Mouse (Mus musculus) spleen, adult 12 weeks (tissue): ENCODE data around the gene Hspa1l.
"Not testable (repeated sequence)": the region's sequence is repeated elsewhere in the genome, so short reads cannot be mapped to it uniquely, and the experiment has no call there.

Experiments used
- DNase-seq: peaks from one replicate; pipeline ENCODE4 v3.0.0; 2022; ENCODE audit warnings: low spot score

The Hspa1l gene

DNA sequence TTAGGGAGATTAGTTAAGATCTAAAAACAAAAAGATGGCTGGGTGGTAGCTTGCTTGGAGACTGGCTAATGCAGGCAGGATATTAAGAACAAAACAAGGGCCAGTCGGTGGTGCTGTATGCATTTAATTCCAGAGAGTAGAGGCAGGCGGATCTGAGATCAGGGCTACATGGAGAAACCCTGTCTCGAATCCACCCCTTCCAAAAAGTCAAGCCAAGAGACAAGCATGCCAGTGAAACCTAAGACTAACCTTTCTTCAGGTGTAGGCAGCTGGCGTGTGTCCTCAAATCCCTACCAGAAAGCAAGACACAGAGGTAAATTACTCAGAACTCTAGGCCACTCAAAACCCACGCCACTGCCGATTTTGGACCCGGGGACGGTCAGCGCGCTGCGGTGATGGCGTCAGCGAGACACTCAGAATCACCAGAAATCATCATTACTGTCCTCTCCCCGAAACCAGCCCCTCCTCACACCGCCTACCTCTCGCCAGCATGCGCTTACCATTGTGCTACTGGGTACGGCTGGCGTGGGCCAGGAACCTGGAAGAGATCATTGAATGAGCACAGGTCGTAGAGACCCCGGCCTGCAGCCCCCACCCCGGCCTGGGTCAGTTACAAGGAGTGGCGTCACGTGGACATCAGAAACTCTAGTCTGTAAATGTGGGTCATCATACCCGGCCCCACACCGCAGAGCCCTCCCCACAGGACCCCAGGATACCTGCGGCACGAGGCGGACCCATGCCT, 20.7 kb upstream of the Hspa1l start:
- DNase-seq = no peak

DNA sequence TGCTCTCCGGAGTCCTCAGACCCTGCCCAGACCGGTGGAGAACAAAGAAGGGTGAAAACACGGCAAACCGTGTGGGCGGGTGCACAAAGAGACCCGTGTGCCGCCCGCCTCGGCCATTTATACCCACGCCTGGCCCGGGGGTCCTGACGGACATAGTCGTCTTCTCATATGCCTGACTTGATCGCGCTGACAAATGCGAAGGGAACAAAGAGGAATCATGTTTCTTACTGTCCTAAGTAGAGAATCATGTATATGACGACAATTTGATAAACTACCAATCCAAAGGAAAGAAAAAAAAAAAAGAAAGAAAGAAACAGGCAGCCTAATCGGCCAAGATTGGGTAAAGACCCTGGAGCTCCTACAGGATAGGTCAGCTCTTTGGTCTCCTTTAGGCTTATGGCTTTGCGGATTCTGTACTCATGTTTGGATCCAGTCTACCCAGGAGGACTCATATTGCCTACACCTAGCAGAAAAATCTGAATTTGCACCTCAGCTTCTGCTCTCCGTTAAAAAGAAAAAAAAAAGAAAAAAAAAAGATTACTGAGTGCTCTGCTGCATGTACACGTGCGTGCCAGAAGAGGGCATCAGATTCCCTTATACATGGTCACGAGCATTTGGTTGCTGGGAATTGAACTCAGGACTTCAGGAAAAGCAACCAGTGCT, 20.0 kb upstream of the Hspa1l start:
- DNase-seq = peak; percentile 76

DNA sequence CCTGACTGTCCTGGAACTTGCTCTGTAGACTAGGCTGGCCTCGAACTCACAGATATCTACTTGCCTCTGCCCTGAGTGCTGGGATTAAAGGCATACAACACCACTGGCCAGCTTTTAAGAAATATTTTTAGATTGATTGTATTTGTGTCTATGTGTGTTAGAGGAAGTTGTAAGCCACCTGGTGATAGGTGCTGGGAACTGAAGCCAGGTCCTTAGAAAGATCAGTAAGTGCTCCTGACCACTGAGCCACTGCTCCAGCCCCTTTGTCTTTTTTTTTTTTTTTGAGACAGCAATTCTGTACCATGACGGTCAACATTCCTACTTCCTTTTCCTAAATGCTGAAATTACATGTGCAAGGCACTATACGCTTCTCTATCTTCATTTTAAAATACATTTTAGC, 19.2 kb upstream of the Hspa1l start:
- no peak for DNase-seq

DNA sequence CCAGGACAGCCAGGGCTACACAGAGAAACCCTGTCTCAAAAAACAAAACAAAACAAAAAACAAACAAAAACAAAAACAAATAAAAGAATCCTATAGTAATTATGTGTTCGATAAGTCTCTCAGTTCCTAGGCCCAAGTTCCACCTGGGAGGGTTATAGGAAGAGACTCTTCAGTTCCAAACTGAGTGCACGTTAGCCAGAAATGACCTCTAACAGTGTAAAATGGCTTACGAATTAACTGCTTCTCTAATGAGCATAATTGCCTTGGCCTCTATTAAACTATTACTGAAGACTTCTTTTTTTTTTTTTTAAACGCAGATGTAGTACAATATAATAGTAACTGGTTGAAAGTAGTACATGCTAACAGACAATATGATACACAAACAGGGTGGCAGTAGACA, 18.6 kb upstream of the Hspa1l start:
- DNase-seq = no peak

DNA sequence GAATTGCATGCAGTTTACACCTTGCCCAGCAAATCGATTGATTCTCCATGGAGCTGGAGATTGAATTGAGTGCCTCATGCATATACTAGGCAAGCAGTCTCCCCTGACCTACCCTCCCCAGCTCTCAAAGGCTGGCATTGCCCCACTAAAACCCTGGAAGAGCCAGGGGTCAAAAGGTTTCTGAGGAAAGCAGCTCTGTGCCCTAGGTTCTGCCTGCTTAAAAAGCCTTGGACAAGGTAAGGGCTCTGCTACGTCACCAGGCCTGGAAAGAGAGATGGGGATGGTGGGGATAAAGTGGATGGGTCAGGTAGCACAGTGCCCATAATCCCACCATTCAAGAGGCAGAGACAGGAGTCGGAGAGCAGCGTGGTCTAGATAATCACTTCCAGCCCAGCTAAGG, 17.7 kb upstream of the Hspa1l start:
- DNase-seq = no peak

DNA sequence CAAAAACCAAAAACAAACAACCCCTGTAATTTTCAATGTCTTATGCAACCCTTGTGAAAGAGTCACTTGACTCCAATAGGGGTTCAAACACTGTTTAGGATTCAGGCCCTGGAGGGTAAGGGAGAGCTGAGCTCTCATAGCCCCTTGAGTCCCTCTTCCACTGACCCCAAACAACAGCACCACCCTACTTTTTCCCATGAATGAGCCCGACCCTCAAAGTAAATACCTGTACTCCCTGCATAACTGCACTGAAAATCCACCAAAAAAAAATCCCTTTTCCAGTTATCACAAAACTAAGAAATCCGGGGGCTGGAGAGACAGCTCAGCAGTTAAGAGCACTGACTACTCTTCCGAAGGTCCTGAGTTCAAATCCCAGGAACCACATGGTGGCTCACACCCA, 16.6 kb upstream of the Hspa1l start:
- no peak for DNase-seq

GRCm38 (mm10) chr17:34956340-34956739, 16.2 kb upstream of the Hspa1l start:
- DNase-seq = no peak

- DNase-seq = not testable (repeated sequence)
Measured at GRCm38 (mm10) chr17:34957291-34957690, 15.2 kb upstream of the Hspa1l start.

GRCm38 (mm10) chr17:34957966-34958365, 14.5 kb upstream of the Hspa1l start:
- DNase-seq = not testable (repeated sequence)

DNA sequence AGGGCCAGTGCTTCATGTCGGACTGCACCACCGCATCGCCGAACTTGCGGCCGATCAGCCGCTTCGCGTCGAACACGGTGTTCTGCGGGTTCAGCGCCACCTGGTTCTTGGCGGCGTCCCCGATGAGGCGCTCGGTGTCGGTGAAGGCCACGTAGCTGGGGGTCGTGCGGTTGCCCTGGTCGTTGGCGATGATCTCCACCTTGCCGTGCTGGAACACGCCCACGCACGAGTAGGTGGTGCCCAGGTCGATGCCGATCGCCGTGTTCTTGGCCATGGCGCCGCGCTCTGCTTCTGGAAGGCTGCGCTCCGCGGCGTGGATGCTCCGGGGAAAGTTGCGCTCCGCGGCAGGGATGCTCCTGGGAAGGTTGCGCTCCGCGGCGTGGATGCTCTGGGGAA, 13.8 kb upstream of the Hspa1l start:
- DNase-seq = not testable (repeated sequence)

DNA sequence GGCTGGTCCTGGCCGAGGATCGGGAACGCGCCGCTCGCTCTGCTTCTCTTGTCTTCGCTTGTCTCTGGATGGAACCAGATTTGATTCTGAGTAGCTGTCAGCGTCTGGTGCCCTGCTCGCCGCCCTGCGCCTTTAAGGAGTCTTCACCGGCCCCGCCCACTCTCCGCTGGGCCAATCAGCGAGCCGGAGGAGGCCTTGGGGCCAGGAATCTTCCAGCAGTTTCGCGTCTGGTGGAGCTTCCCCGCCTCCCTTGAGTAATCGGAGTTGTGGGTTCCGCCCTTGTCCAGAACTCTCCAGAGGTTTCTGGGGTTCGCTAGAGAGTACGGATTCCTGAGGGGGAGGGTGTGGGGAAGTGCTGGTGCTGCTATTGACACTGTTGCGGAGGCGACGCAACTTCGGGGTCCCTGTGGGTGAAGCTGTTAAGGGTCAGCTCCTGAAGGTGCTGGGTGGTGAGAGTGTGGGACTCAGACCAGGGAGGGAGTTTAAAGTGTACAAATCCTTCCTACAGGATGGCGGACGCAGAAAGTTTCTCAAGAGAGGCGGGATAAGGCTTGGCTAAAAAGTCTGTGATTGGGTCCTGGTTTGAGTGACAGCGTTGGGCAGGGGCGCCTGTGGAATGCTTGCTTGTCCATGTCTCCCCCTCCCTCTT, 13.2 kb upstream of the Hspa1l start, which contains the start of gene Hspa1b:
Gene Hspa1b (minus strand): TSS at position 109 of the 649 bp plus-strand sequence.
- DNase-seq = peak; percentile 76

GRCm38 (mm10) chr17:34959881-34960515, 12.5 kb upstream of the Hspa1l start:
- no peak for DNase-seq

DNA sequence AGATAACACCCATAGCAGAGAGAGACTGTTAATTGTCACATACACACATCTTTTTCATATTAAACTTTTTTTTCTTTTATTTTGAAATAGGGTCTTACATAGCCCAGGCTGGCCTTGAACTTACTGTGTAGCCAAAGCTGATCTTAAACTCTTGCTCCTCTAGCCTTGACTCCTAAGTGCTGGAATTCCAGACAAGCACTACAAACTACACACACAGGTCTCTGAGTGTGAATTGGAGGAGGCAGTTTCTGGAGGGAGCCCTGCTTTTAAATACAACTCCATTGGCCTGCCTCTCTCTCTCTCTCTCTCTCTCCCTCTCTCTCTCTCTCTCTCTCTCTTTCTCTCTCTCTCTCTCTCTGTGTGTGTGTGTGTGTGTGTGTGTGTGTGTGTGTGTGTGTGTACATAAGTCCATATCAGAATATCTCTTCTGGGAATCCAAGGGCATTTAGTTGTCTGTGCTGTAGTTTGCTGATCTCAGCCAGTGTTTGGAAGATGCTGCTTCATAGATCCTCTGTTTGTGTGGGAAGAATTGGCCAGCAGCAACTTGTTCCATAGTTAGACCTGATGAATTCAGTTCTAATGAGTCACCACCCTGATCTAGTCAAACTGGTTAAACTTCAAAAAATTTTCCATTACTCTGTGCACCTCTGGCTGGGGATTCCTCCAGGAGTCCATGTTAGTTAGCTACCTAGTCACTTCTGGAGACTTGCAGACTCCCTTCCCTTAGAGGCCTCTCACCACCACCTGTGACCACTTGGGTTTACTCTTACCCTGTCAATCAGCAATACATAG, 11.6 kb upstream of the Hspa1l start:
- DNase-seq = no peak

- DNase-seq = no peak
Measured at GRCm38 (mm10) chr17:34962125-34962524, 10.4 kb upstream of the Hspa1l start.

DNA sequence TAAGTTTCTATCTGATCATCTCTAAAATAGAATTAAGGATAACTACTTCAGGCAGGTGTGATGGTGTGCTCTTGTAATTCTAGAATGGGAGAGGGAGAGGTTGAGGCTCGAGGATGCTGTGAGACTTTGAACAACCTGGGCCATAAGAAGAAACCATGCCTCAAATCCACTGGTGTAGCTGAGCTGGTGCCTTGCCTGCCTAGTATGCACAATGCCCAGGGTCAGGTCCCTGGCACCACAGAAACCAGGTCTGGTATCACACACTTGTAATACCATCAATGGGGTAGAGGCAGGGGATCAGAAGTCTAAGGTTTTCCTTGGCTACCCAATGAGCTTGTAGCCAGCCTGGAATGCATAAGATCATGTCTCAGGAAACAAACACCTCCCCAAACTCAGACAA, 9.7 kb upstream of the Hspa1l start:
- DNase-seq = no peak

GRCm38 (mm10) chr17:34964640-34965049, 7.9 kb upstream of the Hspa1l start:
- DNase-seq = no peak

DNA sequence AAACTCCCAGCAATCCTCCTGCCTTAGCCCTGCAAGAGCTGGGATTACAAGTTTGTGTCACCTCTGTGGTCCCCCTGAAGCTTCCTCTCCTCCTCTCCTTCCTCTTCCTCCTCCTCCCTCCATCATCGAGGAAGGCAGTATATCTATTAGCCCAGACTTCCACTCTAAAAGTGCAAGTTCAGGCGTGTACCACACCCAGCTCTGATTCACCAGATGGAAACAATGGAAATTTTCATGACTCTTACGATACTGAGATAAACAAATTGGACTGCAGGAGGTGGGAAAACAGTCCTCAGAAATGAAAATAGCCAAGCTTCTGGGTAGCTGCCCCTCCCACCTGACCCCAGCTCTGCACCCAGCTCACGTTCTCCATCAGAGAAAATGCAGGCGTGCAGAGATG, 6.9 kb upstream of the Hspa1l start:
- no peak for DNase-seq

DNA sequence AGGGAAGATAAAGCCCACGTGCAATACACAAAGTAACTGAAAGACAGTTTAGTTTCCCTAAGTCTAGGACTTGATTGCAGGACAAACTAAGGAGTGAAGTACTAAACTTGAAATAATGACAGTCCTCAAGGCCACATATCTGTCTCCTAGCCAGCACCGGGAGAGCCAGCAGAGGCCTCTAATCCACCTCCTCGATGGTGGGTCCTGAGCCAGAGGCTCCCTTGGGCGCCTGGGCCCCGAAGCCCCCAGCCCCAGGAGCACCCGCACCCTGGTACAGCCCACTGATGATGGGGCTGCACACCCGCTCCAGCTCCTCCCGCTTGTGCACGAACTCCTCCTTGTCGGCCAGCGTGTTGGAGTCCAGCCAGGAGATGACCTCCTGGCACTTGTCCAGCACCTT, 2.7 kb upstream of the Hspa1l start, which contains the start of gene Gm20481:
Gene Gm20481 (plus strand): TSS at position 91 of the 400 bp plus-strand sequence.
- not testable (repeated sequence) for DNase-seq

DNA sequence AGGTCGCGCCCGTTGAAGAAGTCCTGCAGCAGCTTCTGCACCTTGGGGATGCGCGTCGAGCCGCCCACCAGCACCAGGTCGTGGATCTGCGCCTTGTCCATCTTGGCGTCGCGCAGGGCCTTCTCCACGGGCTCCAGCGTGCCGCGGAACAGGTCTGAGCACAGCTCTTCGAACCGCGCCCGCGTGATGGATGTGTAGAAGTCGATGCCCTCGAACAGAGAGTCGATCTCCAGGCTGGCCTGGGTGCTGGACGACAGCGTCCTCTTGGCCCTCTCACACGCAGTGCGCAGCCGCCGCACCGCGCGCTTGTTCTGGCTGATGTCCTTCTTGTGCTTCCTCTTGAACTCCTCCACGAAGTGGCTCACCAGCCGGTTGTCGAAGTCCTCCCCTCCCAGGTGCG, 1.7 kb upstream of the Hspa1l start:
- not testable (repeated sequence) for DNase-seq

DNA sequence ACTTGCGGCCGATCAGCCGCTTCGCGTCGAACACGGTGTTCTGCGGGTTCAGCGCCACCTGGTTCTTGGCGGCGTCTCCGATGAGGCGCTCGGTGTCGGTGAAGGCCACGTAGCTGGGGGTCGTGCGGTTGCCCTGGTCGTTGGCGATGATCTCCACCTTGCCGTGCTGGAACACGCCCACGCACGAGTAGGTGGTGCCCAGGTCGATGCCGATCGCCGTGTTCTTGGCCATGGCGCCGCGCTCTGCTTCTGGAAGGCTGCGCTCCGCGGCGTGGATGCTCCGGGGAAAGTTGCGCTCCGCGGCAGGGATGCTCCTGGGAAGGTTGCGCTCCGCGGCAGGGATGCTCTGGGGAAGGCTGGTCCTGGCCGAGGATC, 822 bp upstream of the Hspa1l start:
- not testable (repeated sequence) for DNase-seq

DNA sequence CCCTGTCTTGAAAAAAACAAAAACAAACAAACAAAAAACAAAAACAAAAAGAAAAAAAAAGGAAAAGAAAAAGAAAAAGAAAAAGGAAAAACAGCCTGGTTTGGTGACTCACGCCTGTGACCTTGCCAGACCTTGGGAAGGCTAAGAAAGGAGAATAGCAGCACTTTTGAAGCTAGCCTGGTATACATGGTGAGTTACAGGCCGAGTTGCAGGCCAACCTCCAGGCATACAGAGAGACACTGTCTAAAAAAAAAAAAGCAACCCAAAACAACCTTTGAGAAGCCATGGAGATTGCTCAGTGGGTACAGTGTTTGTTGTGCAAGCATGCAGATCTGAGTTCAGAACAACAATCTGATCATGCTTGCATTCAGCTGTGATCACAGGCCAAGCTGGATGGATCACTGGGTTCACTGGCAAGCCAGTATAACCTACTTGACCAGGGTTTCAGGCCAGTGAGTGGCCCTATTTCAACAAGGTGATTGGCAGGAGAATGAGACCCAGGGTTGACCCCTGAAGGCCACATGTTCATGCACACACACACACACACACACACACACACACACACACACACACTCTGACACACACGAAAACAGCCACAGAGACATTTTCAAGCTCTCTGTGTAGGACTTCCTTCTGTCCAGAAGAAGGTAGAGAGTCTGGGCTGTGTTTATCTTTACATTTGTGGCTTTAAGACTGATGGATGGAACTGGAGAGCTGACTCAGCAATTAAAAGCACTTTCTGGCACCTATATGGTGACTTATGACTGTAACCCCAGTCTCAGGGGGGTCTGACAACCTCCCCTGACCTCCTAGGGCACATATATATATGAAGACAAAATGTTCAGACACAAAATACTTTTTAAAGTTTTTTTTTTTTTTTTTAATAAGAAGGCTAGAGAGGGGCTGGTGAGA, 3.3 kb downstream of the Hspa1l start:
- DNase-seq = no peak
